Mouse (Mus musculus) kidney, adult 2 months (tissue): ENCODE measurements around the gene Nin.

Experiments used
- CTCF ChIP-seq: fragments of 200-500 bp; conservative IDR thresholded peaks from 2 replicates; pipeline ENCODE4 v1.5.1; 2011; ENCODE audit warnings: low read depth, mild to moderate bottlenecking, control low read depth, low read length, moderate library complexity, mixed read lengths; ENCODE audit not compliant: insufficient read depth, insufficient read length
- POLR2A ChIP-seq: fragments of 200-500 bp; IDR thresholded peaks from one replicate; pipeline ENCODE4 v1.6.1; 2011; ENCODE audit warnings: low read depth, low read length, control low read depth

DNA sequence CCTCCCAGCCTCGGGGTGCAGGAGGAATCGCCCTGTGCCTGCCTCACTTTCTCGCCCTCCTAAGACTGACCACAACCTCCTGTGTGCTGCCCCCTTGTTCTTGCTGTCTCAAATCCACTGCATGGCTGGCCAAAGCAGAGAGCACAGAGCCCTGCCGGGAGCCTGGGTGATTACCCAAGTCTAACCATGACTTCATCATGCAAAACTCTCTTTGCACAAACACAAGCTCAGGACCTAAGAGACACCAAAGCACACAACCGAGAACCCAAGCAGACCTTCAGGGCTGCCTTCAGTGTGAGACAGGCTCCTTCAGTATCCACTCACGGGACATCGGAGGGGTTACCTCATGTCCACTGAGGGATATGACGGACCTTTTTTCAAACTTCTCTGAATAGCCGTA is 31.0 kb downstream of the Nin start:
- no peak for TF ChIP-seq POLR2A
- no peak for TF ChIP-seq CTCF
